ENCODE assay signal across 1 mouse cellular context in the genomic region with DNA sequence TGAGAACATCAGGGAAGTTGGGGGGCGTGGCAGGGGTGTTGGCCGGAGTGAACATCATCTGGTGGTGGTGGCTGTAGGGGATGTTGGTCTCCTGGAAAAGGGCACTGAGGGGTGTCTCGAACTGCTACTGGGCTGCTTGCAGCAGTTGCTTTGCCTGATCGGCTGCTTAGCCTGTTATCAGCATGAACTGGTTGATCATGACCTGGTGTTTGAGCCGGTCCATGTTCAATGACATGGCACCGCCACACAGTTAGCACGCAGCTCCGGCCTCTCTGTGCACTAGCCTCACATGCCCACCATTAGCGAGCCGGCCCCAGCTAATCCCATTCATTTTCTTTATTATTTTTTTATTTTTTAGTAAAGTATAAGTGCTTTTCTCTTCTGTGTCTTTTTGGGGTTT.
TF ChIP-seq lines count a peak whose summit lies in the region.

No protein-coding gene starts in this region.

TF ChIP-seq in MEL, 35 proteins besides CTCF, POLR2A, EP300 and RAD21 (continued from another document):
- TF ChIP-seq GABPA (IDR thresholded peaks at IDR 0.05; ENCODE audit: low read depth, low read length) (no peak), POLR2AphosphoS2 (IDR thresholded peaks at IDR 0.05; ENCODE audit: low read length) (no peak), MAFK (IDR thresholded peaks at IDR 0.05; ENCODE audit: borderline replicate concordance, low read depth, low read length) (no peak), E2F4 (IDR thresholded peaks at IDR 0.05; ENCODE audit: borderline replicate concordance, low read depth, low read length) (no peak), ZNF384 (IDR thresholded peaks at IDR 0.05; ENCODE audit: low read depth, low read length) (no peak), CHD1 (IDR thresholded peaks at IDR 0.05; ENCODE audit: low read depth, low read length) (no peak), MAZ (IDR thresholded peaks at IDR 0.05; ENCODE audit: low read depth, low read length) (no peak)
TF ChIP-seq in MEL: peak in this region for 0.
